Mouse (Mus musculus) lung, postnatal 0 days (tissue): Measurements from ENCODE around the gene Lclat1. TPM values are rescaled to one million over a fixed set of nuclear protein-coding genes. Genes with fewer than 3 reads are reported as not detected.
"Not testable (repeated sequence)": the region's sequence is repeated elsewhere in the genome, so short reads cannot be mapped to it uniquely, and the experiment has no call there.

Experiments used
- ATAC-seq: fragments of 200-750 bp; cut with Nextera tagmentation; 2 replicates; pipeline ENCODE4 v1.8.0; 2017; ENCODE audit warnings: moderate library complexity
- DNase-seq: peaks from one replicate; pipeline ENCODE4 v3.0.0-alpha.2; 2016; ENCODE audit warnings: low spot score
- H3K27ac ChIP-seq: fragments of 300-500 bp; sonication (generic); 2 replicates; pipeline ENCODE4 v1.5.1; 2014; ENCODE audit warnings: antibody characterized with exemption, mild to moderate bottlenecking, low read length, mixed read lengths
- H3K27me3 ChIP-seq: fragments of 300-500 bp; sonication (generic); replicated peaks from 2 replicates; pipeline ENCODE4 v1.6.1; 2014; ENCODE audit warnings: low read length, mixed read lengths; ENCODE audit not compliant: insufficient read depth
- H3K36me3 ChIP-seq: fragments of 300-500 bp; sonication (generic); 2 replicates; pipeline ENCODE4 v1.6.1; 2014; ENCODE audit warnings: low read length, mixed read lengths; ENCODE audit not compliant: insufficient read depth
- H3K4me1 ChIP-seq: fragments of 300-500 bp; sonication (generic); 2 replicates; pipeline ENCODE4 v1.6.1; 2014; ENCODE audit warnings: antibody characterized with exemption, low read depth, low read length, mixed read lengths; ENCODE audit not compliant: insufficient read depth
- H3K4me2 ChIP-seq: fragments of 300-500 bp; sonication (generic); replicated peaks from 2 replicates; pipeline ENCODE4 v1.6.1; 2014; ENCODE audit warnings: low read depth, mild to moderate bottlenecking, low read length, moderate library complexity, mixed read lengths
- H3K4me3 ChIP-seq: fragments of 300-500 bp; sonication (generic); 2 replicates; pipeline ENCODE4 v1.5.1; 2014; ENCODE audit warnings: low read depth, low read length
- H3K9ac ChIP-seq: fragments of 300-500 bp; sonication (generic); replicated peaks from 2 replicates; pipeline ENCODE4 v1.6.1; 2014; ENCODE audit warnings: low read depth, mild to moderate bottlenecking
- H3K9me3 ChIP-seq: fragments of 300-500 bp; sonication (generic); 2 replicates; pipeline ENCODE4 v1.6.1; 2016; ENCODE audit warnings: low read length, mixed read lengths
- CTCF ChIP-seq: IDR thresholded peaks from 2 replicates; pipeline ENCODE4 v1.5.1; 2016; ENCODE audit warnings: antibody characterized with exemption, mild to moderate bottlenecking
- EP300 ChIP-seq: IDR thresholded peaks from 2 replicates; pipeline ENCODE4 v1.6.1; 2016; ENCODE audit warnings: antibody characterized with exemption, mild to moderate bottlenecking, control low read depth
- WGBS: fragments of 180-500 bp; shearing (Covaris S2); extraction: QIAGEN DNeasy Blood & Tissue Kit; methylation state at CpG from one replicate; pipeline ENCODE4 v1.1.7; 2014; 5-methylcytosine and 5-hydroxymethylcytosine counted together
- polyA plus RNA-seq: library from polyadenylated mRNA; unstranded; fragments of >200 nt; fragmentation: Nextera tagmentation; extraction: Ambion mirVana; gene quantifications from 2 replicates; pipeline ENCODE4 v1.2.1, GENCODE M21; 2015

Gene Lclat1
- polyA plus RNA-seq, 1 experiment from 2014 or later: 10.2 TPM

- Histone ChIP-seq H3K27me3 (no peaks in the 10 kb centered on the region), H3K9ac (no peak overlapping the region), H3K4me3 (no peak overlapping the region), H3K9me3 (no peaks in the 10 kb centered on the region), H3K36me3 (no peaks in the 10 kb centered on the region), H3K27ac (no peak overlapping the region), H3K4me1 (no peaks in the 10 kb centered on the region), H3K4me2 (no peak overlapping the region)
- ATAC-seq: no peak
- DNase-seq: no peak
- WGBS: 84% methylated on average over 2 of the region's 2 CpGs
- TF ChIP-seq CTCF (no peak), EP300 (no peak)
These were observed 37.6 kb downstream of the Lclat1 start for GRCm38 (mm10) chr17:73145426-73145825.

- ATAC-seq (no peak), DNase-seq (no peak)
- H3K27ac ChIP-seq: no peak overlapping the region
- no peak overlapping the region for H3K4me3 ChIP-seq
- H3K9me3 ChIP-seq: no peaks in the 10 kb centered on the region
- no peak overlapping the region for H3K4me2 ChIP-seq
- 58% methylated on average over 2 of the region's 2 CpGs for WGBS
- H3K36me3 ChIP-seq: no peaks in the 10 kb centered on the region
- TF ChIP-seq CTCF (no peak), EP300 (no peak)
- no peak overlapping the region for H3K9ac ChIP-seq
- H3K27me3 ChIP-seq: no peaks in the 10 kb centered on the region
- no peaks in the 10 kb centered on the region for H3K4me1 ChIP-seq
These were observed 40.8 kb downstream of the Lclat1 start for GRCm38 (mm10) chr17:73148607-73149006.

GRCm38 (mm10) chr17:73152790-73153525, 45.2 kb downstream of the Lclat1 start:
- not testable (repeated sequence) for H3K4me3 ChIP-seq, DNase-seq, H3K27ac ChIP-seq, H3K27me3 ChIP-seq, ATAC-seq, H3K9ac ChIP-seq, H3K9me3 ChIP-seq, H3K4me1 ChIP-seq, H3K36me3 ChIP-seq, H3K4me2 ChIP-seq
- 92% methylated on average over 2 of the region's 3 CpGs for WGBS

GRCm38 (mm10) chr17:73153672-73154071, 45.9 kb downstream of the Lclat1 start:
- no peaks in the 10 kb centered on the region for H3K9me3 ChIP-seq
- H3K9ac ChIP-seq: no peak overlapping the region
- 85% methylated on average over 2 of the region's 2 CpGs for WGBS
- no peaks in the 10 kb centered on the region for H3K4me1 ChIP-seq
- no peak overlapping the region for H3K27ac ChIP-seq
- no peak for ATAC-seq
- no peaks in the 10 kb centered on the region for H3K36me3 ChIP-seq
- no peak overlapping the region for H3K4me2 ChIP-seq
- no peaks in the 10 kb centered on the region for H3K27me3 ChIP-seq
- no peak overlapping the region for H3K4me3 ChIP-seq
- no peak for TF ChIP-seq CTCF
- no peak for TF ChIP-seq EP300
- no peak for DNase-seq

- Histone ChIP-seq H3K27me3 (no peaks in the 10 kb centered on the region), H3K4me2 (no peak overlapping the region), H3K9me3 (no peaks in the 10 kb centered on the region), H3K4me3 (no peak overlapping the region), H3K27ac (no peak overlapping the region), H3K9ac (no peak overlapping the region), H3K4me1 (no peaks in the 10 kb centered on the region), H3K36me3 (no peaks in the 10 kb centered on the region)
- DNase-seq (no peak), ATAC-seq (no peak)
- 66% methylated on average over 1 of the region's 1 CpGs for WGBS
- TF ChIP-seq CTCF (no peak), EP300 (no peak)
These were observed 48.8 kb downstream of the Lclat1 start for GRCm38 (mm10) chr17:73156606-73157005.

- WGBS: 47% methylated on average over 6 of the region's 6 CpGs
These were observed 54.0 kb downstream of the Lclat1 start for GRCm38 (mm10) chr17:73161795-73162194.

More at GRCm38 (mm10) chr17:73161795-73162194, 54.0 kb downstream of the Lclat1 start:
- H3K36me3 ChIP-seq: no peaks in the 10 kb centered on the region
- ATAC-seq (no peak), DNase-seq (no peak)
- H3K9me3 ChIP-seq: no peaks in the 10 kb centered on the region
- no peak overlapping the region for H3K9ac ChIP-seq
- TF ChIP-seq EP300 (no peak), CTCF (no peak)
- H3K4me3 ChIP-seq: no peak overlapping the region
- no peak overlapping the region for H3K4me2 ChIP-seq
- H3K4me1 ChIP-seq: no peaks in the 10 kb centered on the region
- no peaks in the 10 kb centered on the region for H3K27me3 ChIP-seq
- H3K27ac ChIP-seq: no peak overlapping the region
